Mouse (Mus musculus) thymus, postnatal 14 days (tissue): Measurements from ENCODE around the gene Cks2.
A peak's percentile ranks its signal among the peaks of the same experiment; 100 is the strongest.
"Not testable (repeated sequence)": the region's sequence is repeated elsewhere in the genome, so short reads cannot be mapped to it uniquely, and the experiment has no call there.

Experiments
- DNase-seq: peaks from one replicate; pipeline ENCODE4 v3.0.0; 2021

The Cks2 gene

GRCm38 (mm10) chr13:51644829-51645789 lies at the start of gene Cks2:
Cks2 (plus strand) TSS chr13:51645232.
- peak; percentile 98 for DNase-seq

- no peak for DNase-seq
Measured at GRCm38 (mm10) chr13:51595404-51595803, 49.6 kb upstream of the Cks2 start.

- no peak for DNase-seq
Measured at GRCm38 (mm10) chr13:51598063-51598462, 47.0 kb upstream of the Cks2 start.

GRCm38 (mm10) chr13:51600169-51600568 lies 44.9 kb upstream of the Cks2 start:
- DNase-seq, result no peak

GRCm38 (mm10) chr13:51602764-51603163 lies 42.3 kb upstream of the Cks2 start:
- DNase-seq, result no peak

- DNase-seq, result no peak
Measured at GRCm38 (mm10) chr13:51603221-51603893, 41.7 kb upstream of the Cks2 start.

- DNase-seq, result no peak
Measured at GRCm38 (mm10) chr13:51603894-51604244, 41.2 kb upstream of the Cks2 start.

GRCm38 (mm10) chr13:51609231-51609630 lies 35.8 kb upstream of the Cks2 start:
- DNase-seq, result no peak

GRCm38 (mm10) chr13:51611060-51611459 lies 34.0 kb upstream of the Cks2 start:
- DNase-seq, result no peak

- no peak for DNase-seq
Measured at GRCm38 (mm10) chr13:51611500-51611899, 33.5 kb upstream of the Cks2 start.

GRCm38 (mm10) chr13:51615815-51616214 lies 29.2 kb upstream of the Cks2 start:
- no peak for DNase-seq

GRCm38 (mm10) chr13:51616417-51617044 lies 28.5 kb upstream of the Cks2 start:
- DNase-seq, result no peak

- DNase-seq, result no peak
Measured at GRCm38 (mm10) chr13:51617306-51617705, 27.7 kb upstream of the Cks2 start.

GRCm38 (mm10) chr13:51617861-51618260 lies 27.2 kb upstream of the Cks2 start:
- peak; percentile 42 for DNase-seq

- DNase-seq, result no peak
Measured at GRCm38 (mm10) chr13:51618602-51619001, 26.4 kb upstream of the Cks2 start.

GRCm38 (mm10) chr13:51622626-51623025 lies 22.4 kb upstream of the Cks2 start:
- DNase-seq, result no peak

- DNase-seq, result no peak
Measured at GRCm38 (mm10) chr13:51623678-51624077, 21.4 kb upstream of the Cks2 start.

GRCm38 (mm10) chr13:51628273-51628848 lies 16.7 kb upstream of the Cks2 start:
- DNase-seq, result no peak

GRCm38 (mm10) chr13:51631354-51631992 lies 13.6 kb upstream of the Cks2 start:
- no peak for DNase-seq

GRCm38 (mm10) chr13:51632560-51633218 lies 12.3 kb upstream of the Cks2 start:
- no peak for DNase-seq

- DNase-seq, result not testable (repeated sequence)
Measured at GRCm38 (mm10) chr13:51635384-51635783, 9.6 kb upstream of the Cks2 start.

GRCm38 (mm10) chr13:51638958-51639357 lies 6.1 kb upstream of the Cks2 start:
- DNase-seq, result peak; percentile 9
